Mouse (Mus musculus): Measurements from ENCODE around the gene Gm10097.

- no peak for TF ChIP-seq POLR2A (IDR thresholded peaks at IDR 0.05; ENCODE audit: control insufficient read depth, extremely low read depth, insufficient read depth, low read length, poor library complexity)
- TF ChIP-seq CTCF (IDR thresholded peaks at IDR 0.05; ENCODE audit: borderline replicate concordance, control insufficient read depth, extremely low read depth, insufficient read depth, low read length, poor library complexity) = no peak
These were observed 18.3 kb downstream of the Gm10097 start for GRCm38 (mm10) chr10:5087336-5087735.
